Mouse (Mus musculus) bone marrow, adult 2 months (tissue): ENCODE data around the gene Lipm.

ENCODE experiments used
- CTCF ChIP-seq: fragments of 200-500 bp; IDR thresholded peaks from 2 replicates; pipeline ENCODE4 v1.5.1; 2011; ENCODE audit warnings: low read length, control low read depth; ENCODE audit not compliant: control insufficient read depth, insufficient read depth
- POLR2A ChIP-seq: fragments of 200-500 bp; IDR thresholded peaks from 2 replicates; pipeline ENCODE4 v1.6.1; 2011; ENCODE audit warnings: low read depth, mild to moderate bottlenecking, control low read depth, low read length, borderline replicate concordance; ENCODE audit not compliant: control insufficient read depth

- TF ChIP-seq POLR2A (no peak), CTCF (peak; percentile 32; the same call in 1 of the 2 replicates)
Measured at GRCm38 (mm10) chr19:34138720-34139430, 38.1 kb downstream of the Lipm start.
